8 mouse cellular contexts compared by ENCODE assay signal in the genomic region with DNA sequence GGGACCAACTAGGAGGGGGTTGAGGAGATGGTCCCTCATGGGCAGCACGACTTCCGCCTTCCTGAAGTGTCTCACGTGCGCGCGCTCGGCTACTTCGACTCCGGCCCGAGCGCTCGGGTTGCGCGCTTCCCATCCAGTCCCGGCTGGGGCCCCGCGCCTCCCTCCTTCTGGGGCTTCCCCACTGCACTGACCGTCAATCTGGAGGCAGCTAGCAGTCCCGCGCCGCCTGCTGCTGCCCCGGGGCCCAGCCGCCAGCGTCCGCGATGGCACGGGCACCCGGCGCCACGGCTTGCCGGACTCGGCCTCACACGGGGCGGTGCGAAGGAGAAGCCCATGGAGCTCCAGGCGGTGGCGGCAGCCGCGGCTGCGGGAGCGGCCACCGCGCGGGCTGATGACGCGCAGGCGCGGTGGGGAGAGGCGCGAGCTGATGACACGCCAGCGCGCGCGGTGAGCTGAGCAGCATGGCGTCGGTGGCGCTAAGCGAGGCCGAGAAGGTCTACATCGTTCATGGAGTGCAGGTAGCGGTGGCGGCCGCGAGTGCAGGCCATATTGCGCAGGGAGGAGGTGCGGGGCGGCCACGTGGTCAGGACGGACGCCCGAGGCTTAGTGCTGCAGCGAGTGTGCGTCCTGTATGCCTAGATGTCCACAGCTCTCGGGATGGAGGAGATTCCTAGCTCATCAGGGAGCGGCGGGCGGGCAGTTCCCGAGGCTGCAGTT. TPM values are rescaled to one million over a fixed set of nuclear protein-coding genes. Genes with fewer than 3 reads are reported as not detected.
DNase-seq lines count a peak whose midpoint lies in the region; ATAC-seq and TF ChIP-seq lines count a peak whose summit lies in the region.

A gene (minus strand): TSS at position 401 of the 717 bp plus-strand sequence.
A gene (plus strand): TSS at position 411 of the 717 bp plus-strand sequence.

- H3K27ac ChIP-seq in hindbrain, embryonic 10.5 days = peak within 1 kb of the TSS; percentile 99
- H3K27ac ChIP-seq in lung, postnatal 0 days (ENCODE audit: low read length) = peak within 1 kb of the TSS; percentile 98

- TF ChIP-seq CTCF in lung, postnatal 0 days (IDR thresholded peaks at IDR 0.05) = no peak; the same call in 1 of the 2 replicates

- H3K36me3 ChIP-seq in hindbrain, embryonic 10.5 days = peaks cover 36% of the 10 kb centered on the region
- no peaks in the 10 kb centered on the region for H3K36me3 ChIP-seq in lung, postnatal 0 days (ENCODE audit: insufficient read depth, low read length)

- peak within 1 kb of the TSS; percentile 88 for H3K4me2 ChIP-seq in lung, postnatal 0 days (replicated peaks; ENCODE audit: low read depth, low read length)

- H3K9ac ChIP-seq in lung, postnatal 0 days (replicated peaks; ENCODE audit: low read depth) = peak within 1 kb of the TSS; percentile 88

- H3K4me3 ChIP-seq in hindbrain, embryonic 10.5 days = peak within 1 kb of the TSS; percentile 96
- peak within 1 kb of the TSS; percentile 94 for H3K4me3 ChIP-seq in lung, postnatal 0 days (ENCODE audit: low read depth, low read length)

- no peak for TF ChIP-seq EP300 in lung, postnatal 0 days (IDR thresholded peaks at IDR 0.05)

- H3K27me3 ChIP-seq in hindbrain, embryonic 10.5 days (ENCODE audit: insufficient read depth, poor library complexity, severe bottlenecking) = no peaks in the 10 kb centered on the region
- no peaks in the 10 kb centered on the region for H3K27me3 ChIP-seq in lung, postnatal 0 days (replicated peaks; ENCODE audit: insufficient read depth, low read length)

- H3K4me1 ChIP-seq in hindbrain, embryonic 10.5 days (replicated peaks) = peaks cover 24% of the 10 kb centered on the region
- peaks cover 15% of the 10 kb centered on the region; the same call in 1 of the 2 replicates for H3K4me1 ChIP-seq in lung, postnatal 0 days (ENCODE audit: insufficient read depth, low read depth, low read length)

- peak; percentile 89 for ATAC-seq in frontal cortex, adult (ENCODE audit: low TSS enrichment)
- ATAC-seq in lung, postnatal 0 days = peak; percentile 82

- DNase-seq in MEL-GATA-1-ER (ENCODE audit: extremely low read depth, low read depth) = peak; percentile 49
- peak; percentile 88 for DNase-seq in cerebellum, adult 8-10 months
- DNase-seq in hindbrain, embryonic 10.5 days (ENCODE audit: low spot score) = peak; percentile 90
- peak; percentile 87 for DNase-seq in layer of hippocampus, adult 9-11 months
- DNase-seq in lung, postnatal 0 days (ENCODE audit: low spot score) = peak; percentile 94
- DNase-seq in ovary, postnatal 14 days (ENCODE audit: low spot score) = peak; percentile 78
- DNase-seq in thymus, postnatal 14 days = peak; percentile 88

- under 1% methylated on average over 79 of the region's 79 CpGs for WGBS in hindbrain, embryonic 10.5 days
- under 1% methylated on average over 76 of the region's 79 CpGs for WGBS in lung, postnatal 0 days

- H3K9me3 ChIP-seq in hindbrain, embryonic 10.5 days = no peaks in the 10 kb centered on the region
- H3K9me3 ChIP-seq in lung, postnatal 0 days (ENCODE audit: low read length) = no peaks in the 10 kb centered on the region

RNA-seq across cellular contexts. Expression of the first gene that starts in this region (rescaled TPM):
- polyA plus RNA-seq in hindbrain, embryonic 10.5 days (2016; fragmentation: Nextera tagmentation; extraction: Ambion mirVana) = 76.8 and 83.4 TPM in 2 replicates
- 127 and 130 TPM in 2 replicates for polyA plus RNA-seq in lung, postnatal 0 days (2015; fragmentation: Nextera tagmentation; extraction: Ambion mirVana)

RNA-seq across cellular contexts. Expression of the second gene that starts in this region (rescaled TPM):
- polyA plus RNA-seq in hindbrain, embryonic 10.5 days (2016; fragmentation: Nextera tagmentation; extraction: Ambion mirVana) = 122 and 146 TPM in 2 replicates
- polyA plus RNA-seq in lung, postnatal 0 days (2015; fragmentation: Nextera tagmentation; extraction: Ambion mirVana) = 139 and 145 TPM in 2 replicates

Comparison
In these comparisons a context has a peak if more than half of its experiments do, and no peak if none do; other contexts are left out.
1. Peak in every context shown above with its lines: DNase-seq, ATAC-seq, H3K4me3 ChIP-seq and H3K27ac ChIP-seq.